Mouse (Mus musculus) neural tube, embryonic 13.5 days (tissue): Measurements from ENCODE around the gene Gm20388. TPM values are rescaled to one million over a fixed set of nuclear protein-coding genes. Genes with fewer than 3 reads are reported as not detected.
"Not testable (repeated sequence)": the region's sequence is repeated elsewhere in the genome, so short reads cannot be mapped to it uniquely, and the experiment has no call there.

Source experiments
- ATAC-seq: fragments of 200-750 bp; cut with Nextera tagmentation; 2 replicates; pipeline ENCODE4 v1.8.0; 2017; ENCODE audit warnings: low read depth, mild to moderate bottlenecking, moderate TSS enrichment, moderate library complexity
- H3K27ac ChIP-seq: fragments of 300-500 bp; sonication (generic); replicated peaks from 2 replicates; pipeline ENCODE4 v1.5.1; 2015; ENCODE audit warnings: moderate library complexity, mild to moderate bottlenecking, inconsistent platforms
- H3K27me3 ChIP-seq: fragments of 300-500 bp; sonication (generic); 2 replicates; pipeline ENCODE4 v1.6.1; 2015; ENCODE audit warnings: mild to moderate bottlenecking, inconsistent platforms
- H3K36me3 ChIP-seq: fragments of 300-500 bp; sonication (generic); 2 replicates; pipeline ENCODE4 v1.6.1; 2015; ENCODE audit warnings: mild to moderate bottlenecking, inconsistent platforms
- H3K4me1 ChIP-seq: fragments of 300-500 bp; sonication (generic); replicated peaks from 2 replicates; pipeline ENCODE4 v1.6.1; 2015; ENCODE audit warnings: inconsistent platforms
- H3K4me2 ChIP-seq: fragments of 300-500 bp; sonication (generic); 2 replicates; pipeline ENCODE4 v1.6.1; 2015; ENCODE audit warnings: inconsistent platforms, mild to moderate bottlenecking, moderate library complexity
- H3K4me3 ChIP-seq: fragments of 300-500 bp; sonication (generic); 2 replicates; pipeline ENCODE4 v1.5.1; 2015; ENCODE audit warnings: mild to moderate bottlenecking, inconsistent platforms
- H3K9ac ChIP-seq: fragments of 300-500 bp; sonication (generic); 2 replicates; pipeline ENCODE4 v1.6.1; 2015; ENCODE audit warnings: moderate library complexity, mild to moderate bottlenecking, inconsistent platforms
- H3K9me3 ChIP-seq: fragments of 300-500 bp; sonication (generic); 2 replicates; pipeline ENCODE4 v1.6.1; 2016; ENCODE audit warnings: inconsistent platforms
- WGBS: fragments of 180-500 bp; shearing (Covaris S2); methylation state at CpG from one replicate; pipeline ENCODE4 v1.1.7; 2015; 5-methylcytosine and 5-hydroxymethylcytosine counted together
- polyA plus RNA-seq: library from polyadenylated mRNA; unstranded; fragments of >200 nt; fragmentation: Nextera tagmentation; extraction: Ambion mirVana; gene quantifications from 2 replicates; pipeline ENCODE4 v1.2.1, GENCODE M21; 2015

Gm20388 gene
- polyA plus RNA-seq, 1 experiment from 2014 or later, result 0.27 TPM

DNA sequence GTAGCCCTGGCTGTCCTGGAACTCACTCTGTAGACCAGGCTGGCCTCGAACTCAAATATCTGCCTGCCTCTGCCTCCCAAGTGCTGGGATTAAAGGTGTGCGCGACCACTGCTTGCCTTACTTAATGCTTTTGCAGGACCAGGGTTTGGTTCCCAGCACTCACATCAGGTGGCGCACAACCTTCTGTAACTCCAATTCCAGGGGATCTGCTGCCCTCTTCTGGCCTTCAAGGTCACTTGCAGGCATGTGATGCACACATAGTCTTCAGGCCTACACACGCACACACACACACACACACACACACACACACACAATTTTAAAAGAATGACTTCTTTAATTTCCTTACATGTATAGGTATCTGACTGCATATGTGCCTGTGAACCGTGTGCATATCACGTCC lies 3890.2 kb downstream of the Gm20388 start:
- 94% methylated on average over 7 of the region's 7 CpGs for WGBS
- no peak overlapping the region for H3K4me3 ChIP-seq
- no peaks in the 10 kb centered on the region for H3K27me3 ChIP-seq
- no peak overlapping the region for H3K4me2 ChIP-seq
- ATAC-seq, result no peak
- H3K4me1 ChIP-seq, result peaks cover 7% of the 10 kb centered on the region
- no peak overlapping the region for H3K27ac ChIP-seq
- no peaks in the 10 kb centered on the region for H3K36me3 ChIP-seq
- H3K9ac ChIP-seq, result no peak overlapping the region
- H3K9me3 ChIP-seq, result no peaks in the 10 kb centered on the region

- Histone ChIP-seq H3K9ac (no peak overlapping the region), H3K27ac (no peak overlapping the region), H3K4me3 (no peak overlapping the region), H3K4me1 (peaks cover 9% of the 10 kb centered on the region), H3K36me3 (no peaks in the 10 kb centered on the region), H3K9me3 (no peaks in the 10 kb centered on the region), H3K4me2 (no peak overlapping the region), H3K27me3 (no peaks in the 10 kb centered on the region)
- no peak for ATAC-seq
- 89% methylated on average over 2 of the region's 2 CpGs for WGBS
Observed at GRCm38 (mm10) chr8:123801538-123801937, 3890.9 kb downstream of the Gm20388 start.

GRCm38 (mm10) chr8:123803639-123804038 lies 3893.0 kb downstream of the Gm20388 start:
- no peak overlapping the region for H3K4me2 ChIP-seq
- no peaks in the 10 kb centered on the region for H3K27me3 ChIP-seq
- H3K4me3 ChIP-seq, result no peak overlapping the region
- no peak for ATAC-seq
- H3K4me1 ChIP-seq, result peaks cover 29% of the 10 kb centered on the region
- no peaks in the 10 kb centered on the region for H3K9me3 ChIP-seq
- WGBS, result 66% methylated on average over 1 of the region's 1 CpGs
- no peak overlapping the region for H3K27ac ChIP-seq
- no peaks in the 10 kb centered on the region for H3K36me3 ChIP-seq
- H3K9ac ChIP-seq, result no peak overlapping the region

DNA sequence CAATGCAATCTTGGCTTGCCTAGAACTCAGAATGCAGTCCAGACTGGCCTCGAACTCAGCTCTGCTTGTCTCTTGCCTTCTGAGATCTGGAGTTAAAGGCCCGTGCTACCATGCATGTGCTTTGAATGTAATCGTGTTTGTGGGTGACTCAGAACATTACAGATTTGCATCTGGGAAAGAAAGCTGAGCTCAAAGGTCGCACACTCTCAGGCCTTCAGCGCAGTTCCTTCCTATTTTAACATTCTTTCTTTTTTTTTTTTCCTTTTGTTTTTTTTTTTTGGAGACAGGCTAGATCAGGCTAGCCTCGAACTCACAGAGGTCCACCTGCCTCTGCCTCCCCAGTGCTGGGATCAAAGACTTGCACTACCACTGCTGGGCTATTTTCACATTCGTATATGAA lies 3893.9 kb downstream of the Gm20388 start:
- no peaks in the 10 kb centered on the region for H3K9me3 ChIP-seq
- 90% methylated on average over 7 of the region's 7 CpGs for WGBS
- H3K4me2 ChIP-seq, result no peak overlapping the region
- H3K4me3 ChIP-seq, result no peak overlapping the region
- no peaks in the 10 kb centered on the region for H3K27me3 ChIP-seq
- peaks cover 37% of the 10 kb centered on the region for H3K4me1 ChIP-seq
- H3K27ac ChIP-seq, result no peak overlapping the region
- no peaks in the 10 kb centered on the region for H3K36me3 ChIP-seq
- no peak for ATAC-seq
- no peak overlapping the region for H3K9ac ChIP-seq

GRCm38 (mm10) chr8:123805209-123805717 lies 3894.6 kb downstream of the Gm20388 start:
- Histone ChIP-seq H3K36me3 (no peaks in the 10 kb centered on the region), H3K27ac (peak overlapping the region; percentile 88), H3K4me1 (peaks cover 37% of the 10 kb centered on the region), H3K9ac (peak overlapping the region; percentile 93), H3K4me3 (peak overlapping the region; percentile 81), H3K27me3 (no peaks in the 10 kb centered on the region), H3K4me2 (peak overlapping the region; percentile 88), H3K9me3 (no peaks in the 10 kb centered on the region)
- WGBS, result 16% methylated on average over 15 of the region's 15 CpGs
- ATAC-seq, result peak; percentile 40; the same call in 1 of the 2 replicates

DNA sequence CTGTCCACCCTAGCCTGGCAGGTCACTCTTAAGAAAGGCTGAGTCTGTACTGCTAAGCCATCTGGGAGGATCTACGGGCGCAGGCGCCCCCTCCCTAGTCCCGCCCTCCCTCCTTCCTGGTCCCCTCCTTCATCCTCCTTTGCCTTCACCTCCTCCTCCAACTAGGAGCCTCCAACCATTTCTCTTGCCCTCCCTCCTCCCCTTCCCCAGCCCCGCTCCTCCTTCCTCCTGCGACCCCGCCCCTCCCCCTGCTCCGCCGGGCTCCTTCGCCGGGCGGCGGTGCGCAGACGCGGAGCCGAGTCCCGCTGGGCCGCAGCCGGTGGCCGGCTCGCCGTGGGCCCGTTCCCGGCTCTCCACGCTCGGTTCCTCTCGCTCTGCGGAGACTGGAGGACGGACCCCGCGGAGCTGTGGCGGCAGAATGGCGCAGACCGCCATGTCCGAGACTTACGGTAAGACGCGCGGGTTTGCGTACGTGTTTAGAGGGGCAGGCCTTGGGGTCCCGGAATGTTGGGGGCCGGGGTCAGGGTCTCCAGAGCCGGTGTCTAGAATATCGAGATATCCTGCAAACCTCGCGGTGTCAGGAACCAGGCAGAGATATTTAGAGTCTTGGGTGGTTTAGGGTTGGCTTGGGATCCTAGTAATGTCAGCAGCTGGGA lies 3895.2 kb downstream of the Gm20388 start, which contains the start of gene Rab4a:
Gene Rab4a (plus strand): TSS at position 268 of the 656 bp plus-strand sequence.
- under 1% methylated on average over 48 of the region's 48 CpGs for WGBS
- peak within 1 kb of the TSS; percentile 93 for H3K9ac ChIP-seq
- H3K4me1 ChIP-seq, result peaks cover 37% of the 10 kb centered on the region
- peak; percentile 96 for ATAC-seq
- H3K4me3 ChIP-seq, result peak within 1 kb of the TSS; percentile 81
- no peaks in the 10 kb centered on the region for H3K27me3 ChIP-seq
- peak within 1 kb of the TSS; percentile 88 for H3K27ac ChIP-seq
- peak within 1 kb of the TSS; percentile 88 for H3K4me2 ChIP-seq
- H3K9me3 ChIP-seq, result no peaks in the 10 kb centered on the region
- no peaks in the 10 kb centered on the region for H3K36me3 ChIP-seq

GRCm38 (mm10) chr8:123806374-123806935 lies 3895.8 kb downstream of the Gm20388 start:
- H3K36me3 ChIP-seq, result no peaks in the 10 kb centered on the region
- H3K4me2 ChIP-seq, result peak overlapping the region; percentile 88
- peak overlapping the region; percentile 88 for H3K27ac ChIP-seq
- no peak for ATAC-seq
- peak overlapping the region; percentile 81 for H3K4me3 ChIP-seq
- WGBS, result under 1% methylated on average over 12 of the region's 12 CpGs
- no peaks in the 10 kb centered on the region for H3K9me3 ChIP-seq
- no peaks in the 10 kb centered on the region for H3K27me3 ChIP-seq
- peaks cover 37% of the 10 kb centered on the region for H3K4me1 ChIP-seq
- H3K9ac ChIP-seq, result peak overlapping the region; percentile 93

DNA sequence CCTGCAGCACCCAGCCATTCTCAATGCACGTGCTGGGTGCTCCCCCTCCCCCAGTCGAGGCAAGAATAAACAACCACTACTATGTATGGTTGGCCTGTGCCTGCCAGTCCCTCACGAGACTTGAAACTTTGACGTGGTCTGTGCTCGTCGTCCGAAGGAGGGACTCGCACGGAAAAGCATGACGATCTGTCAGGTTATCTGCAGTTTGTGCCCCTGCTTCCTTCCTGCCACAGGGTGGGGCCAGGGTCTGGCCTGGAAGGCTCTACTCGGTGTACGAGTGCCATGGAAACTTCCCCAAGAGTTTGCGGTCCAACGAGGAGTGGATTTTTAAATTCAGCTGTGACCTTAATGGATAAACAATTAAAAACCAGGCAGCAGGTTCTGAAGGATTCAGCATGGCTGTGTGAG lies 3896.4 kb downstream of the Gm20388 start:
- ATAC-seq, result 0 out of 2 replicates have a peak, but pooled peaks have one; percentile 13
- Histone ChIP-seq H3K9me3 (no peaks in the 10 kb centered on the region), H3K27ac (peak overlapping the region; percentile 88; the same call in 1 of the 2 replicates), H3K27me3 (no peaks in the 10 kb centered on the region), H3K4me3 (peak overlapping the region; percentile 81), H3K36me3 (no peaks in the 10 kb centered on the region), H3K9ac (peak overlapping the region; percentile 93), H3K4me2 (peak overlapping the region; percentile 88), H3K4me1 (peaks cover 37% of the 10 kb centered on the region)
- 10% methylated on average over 14 of the region's 14 CpGs for WGBS

- Histone ChIP-seq H3K4me3 (peak overlapping the region; percentile 81; the same call in 1 of the 2 replicates), H3K4me1 (peaks cover 37% of the 10 kb centered on the region), H3K27me3 (no peaks in the 10 kb centered on the region)
Observed at GRCm38 (mm10) chr8:123807852-123808573, 3897.4 kb downstream of the Gm20388 start.

DNA sequence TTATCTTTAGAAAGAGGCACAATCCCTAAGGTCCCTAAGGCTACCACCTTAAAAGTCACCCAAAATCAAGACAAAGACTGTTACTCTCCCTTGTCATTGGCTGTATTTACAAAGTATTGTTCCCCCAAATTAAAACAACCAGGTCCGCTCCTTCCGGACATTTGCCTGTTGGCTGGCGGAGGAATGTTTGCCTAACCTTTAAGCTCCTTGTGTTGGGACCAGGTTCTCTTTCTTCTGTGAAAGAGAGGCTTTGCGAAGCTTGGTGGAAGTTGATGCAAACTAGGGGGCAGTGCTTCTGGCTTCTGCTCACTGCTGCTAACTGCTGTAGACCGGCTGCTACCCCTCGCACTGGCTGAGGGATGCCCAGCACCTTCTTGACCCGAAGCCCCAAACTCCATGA lies 3898.0 kb downstream of the Gm20388 start:
- H3K27me3 ChIP-seq, result no peaks in the 10 kb centered on the region
- no peak overlapping the region for H3K4me2 ChIP-seq
- 83% methylated on average over 7 of the region's 7 CpGs for WGBS
- peaks cover 43% of the 10 kb centered on the region for H3K4me1 ChIP-seq
- no peak for ATAC-seq
- H3K9ac ChIP-seq, result no peak overlapping the region
- H3K9me3 ChIP-seq, result no peaks in the 10 kb centered on the region
- no peak overlapping the region for H3K4me3 ChIP-seq
- H3K36me3 ChIP-seq, result no peaks in the 10 kb centered on the region
- H3K27ac ChIP-seq, result no peak overlapping the region

More at GRCm38 (mm10) chr8:123807852-123808573, 3897.4 kb downstream of the Gm20388 start:
- 76% methylated on average over 6 of the region's 6 CpGs for WGBS
- Histone ChIP-seq H3K9ac (peak overlapping the region; percentile 93), H3K36me3 (no peaks in the 10 kb centered on the region), H3K4me2 (peak overlapping the region; percentile 88), H3K27ac (no peak overlapping the region), H3K9me3 (no peaks in the 10 kb centered on the region)
- ATAC-seq, result no peak

DNA sequence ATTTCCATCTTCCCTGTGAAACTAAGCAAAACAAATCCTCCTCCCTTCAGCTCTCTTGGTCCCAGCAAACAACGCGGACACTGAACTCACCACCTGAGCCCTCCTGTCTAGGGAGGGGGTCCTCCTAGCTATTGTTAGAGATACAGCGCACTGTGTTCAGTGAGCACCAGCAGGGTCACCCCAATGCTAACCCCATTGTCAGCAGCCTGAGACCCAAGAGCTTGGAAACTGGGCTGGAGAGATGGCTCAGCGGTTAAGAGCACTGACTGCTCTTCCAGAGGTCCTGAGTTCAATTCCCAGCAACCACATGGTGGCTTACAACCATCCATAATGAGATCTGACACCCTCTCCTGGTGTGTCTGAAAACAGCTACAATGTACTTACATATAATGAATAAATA lies 3898.7 kb downstream of the Gm20388 start:
- ATAC-seq, H3K27me3 ChIP-seq, H3K27ac ChIP-seq, H3K4me2 ChIP-seq, H3K9ac ChIP-seq, H3K36me3 ChIP-seq, H3K4me3 ChIP-seq, H3K9me3 ChIP-seq: not testable (repeated sequence)
- H3K4me1 ChIP-seq, result peaks cover 46% of the 10 kb centered on the region
- WGBS, result 88% methylated on average over 4 of the region's 4 CpGs

GRCm38 (mm10) chr8:123812227-123812626 lies 3901.6 kb downstream of the Gm20388 start:
- ATAC-seq, result no peak
- 0 out of 2 replicates have a peak overlapping the region, but pooled peaks have one; percentile 18 for H3K27ac ChIP-seq
- no peaks in the 10 kb centered on the region for H3K27me3 ChIP-seq
- H3K9ac ChIP-seq, result no peak overlapping the region
- H3K4me1 ChIP-seq, result peaks cover 37% of the 10 kb centered on the region
- H3K36me3 ChIP-seq, result 0 out of 2 replicates have a peak, but pooled peaks cover 6% of the 10 kb centered on the region
- WGBS, result 93% methylated on average over 5 of the region's 5 CpGs
- no peak overlapping the region for H3K4me3 ChIP-seq
- no peak overlapping the region for H3K4me2 ChIP-seq
- no peaks in the 10 kb centered on the region for H3K9me3 ChIP-seq
